Mouse (Mus musculus): ENCODE data around the gene Rfc2.

The Rfc2 gene

GRCm38 (mm10) chr5:134650926-134651325 is 69.8 kb downstream of the Rfc2 start:
- TF ChIP-seq POU5F1 (IDR thresholded peaks at IDR 0.05; ENCODE audit: borderline replicate concordance, low read length) (no peak), NANOG (IDR thresholded peaks at IDR 0.05; ENCODE audit: borderline replicate concordance, low read length) (no peak), CTCF (conservative IDR thresholded peaks at IDR 0.05; ENCODE audit: low read length) (peak; percentile 85)
- H3K27me3 ChIP-seq (ENCODE audit: insufficient read depth, low read length) = 0 out of 2 replicates have a peak, but pooled peaks cover 7% of the 10 kb centered on the region
- H3K36me3 ChIP-seq (ENCODE audit: insufficient read depth, low read length) = no peaks in the 10 kb centered on the region
- H3K4me3 ChIP-seq (replicated peaks; ENCODE audit: low read length) = no peak overlapping the region
- peaks cover 8% of the 10 kb centered on the region; the same call in 1 of the 2 replicates for H3K9me3 ChIP-seq (ENCODE audit: low read length)
- H3K4me1 ChIP-seq (replicated peaks; ENCODE audit: low read depth, low read length) = peaks cover 24% of the 10 kb centered on the region

Data from E14TG2a.4 (cell line).